Mouse (Mus musculus) layer of hippocampus, adult 11-12 months (tissue): ENCODE results near the gene Ehd2.
"Not testable (repeated sequence)": the region's sequence is repeated elsewhere in the genome, so short reads cannot be mapped to it uniquely, and the experiment has no call there.

ENCODE experiments used
- DNase-seq: peaks from one replicate; pipeline ENCODE4 v3.0.0; 2022; ENCODE audit warnings: low spot score

The Ehd2 gene

GRCm38 (mm10) chr7:15945721-15946536 lies 21.4 kb downstream of the Ehd2 start, which contains the start of gene Nop53:
Gene Nop53 (minus strand): TSS chr7:15946074.
- peak; percentile 97 for DNase-seq

- no peak for DNase-seq
Measured at GRCm38 (mm10) chr7:15945211-15945610, 22.2 kb downstream of the Ehd2 start.

- DNase-seq = no peak
Measured at GRCm38 (mm10) chr7:15944311-15944710, 23.1 kb downstream of the Ehd2 start.

- no peak for DNase-seq
Measured at GRCm38 (mm10) chr7:15938621-15939020, 28.7 kb downstream of the Ehd2 start.

- DNase-seq = no peak
Measured at GRCm38 (mm10) chr7:15937491-15937890, 29.9 kb downstream of the Ehd2 start.

GRCm38 (mm10) chr7:15933437-15934359 lies 33.7 kb downstream of the Ehd2 start:
- DNase-seq = peak; percentile 56

- no peak for DNase-seq
Measured at GRCm38 (mm10) chr7:15931635-15932034, 35.7 kb downstream of the Ehd2 start.

- no peak for DNase-seq
Measured at GRCm38 (mm10) chr7:15930543-15930942, 36.8 kb downstream of the Ehd2 start.

GRCm38 (mm10) chr7:15929910-15930309 lies 37.5 kb downstream of the Ehd2 start:
- DNase-seq = no peak

- peak; percentile 94 for DNase-seq
Measured at GRCm38 (mm10) chr7:15922220-15922773, 45.1 kb downstream of the Ehd2 start, which contains the start of gene Selenow. Gene Selenow (minus strand): TSS chr7:15922402.

GRCm38 (mm10) chr7:15921796-15922195 lies 45.6 kb downstream of the Ehd2 start:
- DNase-seq = peak; percentile 27

GRCm38 (mm10) chr7:15920645-15921190 lies 46.6 kb downstream of the Ehd2 start:
- no peak for DNase-seq

GRCm38 (mm10) chr7:15919947-15920346 lies 47.4 kb downstream of the Ehd2 start:
- no peak for DNase-seq

GRCm38 (mm10) chr7:15918371-15918770 lies 49.0 kb downstream of the Ehd2 start:
- no peak for DNase-seq

GRCm38 (mm10) chr7:15916996-15917395 lies 50.4 kb downstream of the Ehd2 start:
- no peak for DNase-seq

- DNase-seq = no peak
Measured at GRCm38 (mm10) chr7:15916134-15916723, 51.1 kb downstream of the Ehd2 start.

- DNase-seq = not testable (repeated sequence)
Measured at GRCm38 (mm10) chr7:15915695-15916094, 51.7 kb downstream of the Ehd2 start.

- no peak for DNase-seq
Measured at GRCm38 (mm10) chr7:15914751-15915150, 52.6 kb downstream of the Ehd2 start.

GRCm38 (mm10) chr7:15914252-15914651 lies 53.1 kb downstream of the Ehd2 start:
- no peak for DNase-seq

- DNase-seq = peak; percentile 79
Measured at GRCm38 (mm10) chr7:15912183-15912582, 55.2 kb downstream of the Ehd2 start.

- no peak for DNase-seq
Measured at GRCm38 (mm10) chr7:15910521-15910920, 56.8 kb downstream of the Ehd2 start.
